Mouse (Mus musculus) fat pad, adult 2 months (tissue): ENCODE measurements at regions not wholly inside any gene's neighbourhood (a gene's known extent, or its start where the extent isn't known, plus 50 kb on each side); places are given as distances from the start of the nearest gene placed in this dataset.
A peak's percentile ranks its signal among the peaks of the same experiment; 100 is the strongest.

Experiments used
- DNase-seq: peaks from one replicate; pipeline ENCODE4 v3.0.0-alpha.2; 2011; ENCODE audit warnings: low read depth, low spot score; ENCODE audit errors: extremely low read depth

DNA sequence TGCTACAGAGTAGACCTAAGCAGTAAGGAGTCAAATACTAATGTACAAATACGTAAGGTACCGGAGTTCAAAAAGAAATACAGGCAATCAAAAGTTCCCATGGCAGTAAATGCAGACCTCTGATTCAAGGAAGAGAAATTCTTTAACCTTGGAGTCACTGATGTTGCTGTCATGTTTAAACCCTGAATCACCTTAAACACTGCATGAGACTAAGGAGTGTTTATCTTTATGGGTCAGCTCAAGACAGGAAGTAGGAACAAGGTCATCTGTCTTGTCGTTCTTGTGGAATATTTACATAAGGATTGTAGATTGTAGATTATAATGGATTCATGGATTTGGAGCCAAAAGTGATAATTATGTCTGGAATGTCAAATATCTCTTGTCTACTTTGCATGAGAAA is 1708.7 kb upstream of the Slc10a2 start:
- DNase-seq, result no peak

GRCm38 (mm10) chr8:6807116-6807515 is 1702.0 kb upstream of the Slc10a2 start:
- no peak for DNase-seq

- no peak for DNase-seq
Measured at GRCm38 (mm10) chr8:6803199-6803598, 1698.0 kb upstream of the Slc10a2 start.

DNA sequence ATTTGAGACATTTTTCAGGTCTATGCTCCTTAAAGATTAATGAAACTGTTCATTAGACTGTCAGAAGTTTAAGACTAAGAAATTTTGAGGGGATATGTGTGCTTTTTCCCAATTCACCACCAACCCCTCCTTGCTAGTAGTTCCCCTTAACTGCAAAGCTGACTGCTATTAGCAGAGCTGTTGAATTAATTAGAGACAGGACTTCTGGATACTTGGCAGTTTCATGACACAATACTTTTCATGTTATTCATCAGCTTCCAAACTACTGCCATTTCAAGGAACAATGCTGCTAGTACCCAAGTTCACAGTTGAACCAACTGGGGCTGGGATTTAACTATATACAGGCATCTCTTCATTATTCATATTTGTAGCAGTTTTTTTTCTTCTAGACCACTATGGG is 1695.9 kb upstream of the Slc10a2 start:
- no peak for DNase-seq

DNA sequence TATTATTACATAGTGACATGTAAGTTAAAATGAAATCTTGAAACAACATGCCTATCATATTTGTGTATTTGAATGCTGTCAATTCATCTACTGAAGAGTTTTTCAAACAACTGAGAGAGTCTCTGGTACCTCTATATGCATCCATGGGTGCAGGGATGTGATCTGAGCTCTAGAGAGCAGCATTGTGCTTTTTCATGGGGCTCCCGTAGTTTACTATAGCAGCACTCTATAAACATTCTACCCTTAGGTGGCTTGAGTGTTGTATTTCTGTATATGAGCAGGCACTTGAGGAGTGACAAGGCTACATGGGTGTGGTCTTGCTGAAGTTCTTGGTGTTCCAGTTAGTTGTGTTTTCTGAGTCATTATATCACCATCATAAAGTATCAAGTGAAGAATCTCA is 1683.9 kb upstream of the Slc10a2 start:
- DNase-seq, result no peak

DNA sequence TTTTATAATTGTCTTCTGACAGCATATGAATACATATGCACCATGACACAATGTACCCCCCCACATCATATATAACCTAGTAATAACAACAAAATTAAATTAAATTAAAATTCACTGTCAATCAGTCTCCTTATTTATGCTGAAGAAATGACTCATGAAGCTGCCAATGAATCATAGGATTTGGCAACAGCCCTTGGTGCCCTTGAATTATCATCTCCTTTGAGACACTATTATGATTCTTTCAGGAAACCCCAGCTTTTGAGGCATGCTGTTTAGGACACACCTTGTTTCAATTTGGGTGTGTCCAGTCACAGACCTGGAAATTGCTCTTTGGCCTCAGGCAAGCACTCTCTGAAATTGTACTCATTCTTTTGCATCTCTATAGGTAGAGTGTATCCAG is 1675.8 kb upstream of the Slc10a2 start:
- no peak for DNase-seq

GRCm38 (mm10) chr8:6775103-6775502 is 1670.0 kb upstream of the Slc10a2 start:
- no peak for DNase-seq

DNA sequence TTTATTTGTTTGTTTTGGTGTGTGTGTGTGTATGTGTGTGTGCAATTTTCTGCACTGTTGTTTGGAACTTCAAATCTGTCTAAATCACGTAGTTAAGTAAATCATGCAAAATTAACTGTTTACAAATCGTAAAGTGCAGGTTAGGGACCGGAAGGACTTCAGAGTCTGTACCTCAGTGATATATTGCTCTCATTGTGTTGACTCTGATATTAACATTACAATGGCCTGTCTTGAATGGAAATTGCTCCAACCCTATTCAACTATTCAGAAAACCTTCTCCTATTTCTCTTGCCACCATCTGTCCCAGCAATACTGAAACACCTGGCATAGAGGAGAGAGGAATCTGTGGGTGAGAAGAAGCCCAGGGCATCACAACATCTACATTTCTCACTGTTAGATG is 1624.4 kb upstream of the Slc10a2 start:
- no peak for DNase-seq

GRCm38 (mm10) chr8:6708886-6709449 is 1603.8 kb upstream of the Slc10a2 start:
- DNase-seq, result no peak

DNA sequence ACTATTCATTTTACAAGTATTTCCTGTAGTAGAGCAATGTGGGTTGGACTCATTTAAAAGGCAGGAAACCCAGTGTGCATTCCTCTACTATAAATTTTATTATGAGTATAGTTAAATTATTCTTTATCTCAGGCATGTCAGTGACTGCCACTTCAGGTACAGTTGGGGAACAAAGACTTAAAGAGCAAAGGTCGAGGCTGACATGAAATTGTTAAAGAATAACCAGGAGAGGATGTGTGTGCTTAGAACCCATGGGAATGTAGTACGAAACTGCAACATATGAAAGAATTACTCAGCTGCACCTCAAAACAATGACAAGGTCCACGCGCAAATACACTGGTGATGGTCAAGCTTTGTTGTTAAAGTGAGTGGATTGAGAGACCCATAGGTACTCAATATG is 1583.4 kb upstream of the Slc10a2 start:
- DNase-seq, result no peak

DNA sequence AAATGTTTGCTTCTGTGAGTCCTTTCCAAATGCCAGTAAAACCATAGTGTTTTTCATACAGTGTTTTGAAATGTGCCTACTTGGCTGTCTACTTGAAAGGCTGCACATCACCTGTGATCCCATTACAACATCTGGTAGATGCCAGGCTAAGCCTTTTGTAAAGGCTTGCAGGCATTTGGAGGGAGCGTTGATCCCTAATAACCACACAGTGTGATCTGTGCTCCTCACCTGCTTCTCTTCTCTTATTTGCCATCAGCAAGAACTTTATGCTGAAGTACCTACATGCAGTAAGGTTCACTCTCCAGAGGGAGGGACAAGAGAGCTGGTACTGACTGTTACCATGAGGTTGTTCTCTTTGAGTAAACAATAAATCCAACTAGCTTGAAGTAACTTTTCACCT is 1553.7 kb upstream of the Slc10a2 start:
- DNase-seq, result peak; percentile 99

DNA sequence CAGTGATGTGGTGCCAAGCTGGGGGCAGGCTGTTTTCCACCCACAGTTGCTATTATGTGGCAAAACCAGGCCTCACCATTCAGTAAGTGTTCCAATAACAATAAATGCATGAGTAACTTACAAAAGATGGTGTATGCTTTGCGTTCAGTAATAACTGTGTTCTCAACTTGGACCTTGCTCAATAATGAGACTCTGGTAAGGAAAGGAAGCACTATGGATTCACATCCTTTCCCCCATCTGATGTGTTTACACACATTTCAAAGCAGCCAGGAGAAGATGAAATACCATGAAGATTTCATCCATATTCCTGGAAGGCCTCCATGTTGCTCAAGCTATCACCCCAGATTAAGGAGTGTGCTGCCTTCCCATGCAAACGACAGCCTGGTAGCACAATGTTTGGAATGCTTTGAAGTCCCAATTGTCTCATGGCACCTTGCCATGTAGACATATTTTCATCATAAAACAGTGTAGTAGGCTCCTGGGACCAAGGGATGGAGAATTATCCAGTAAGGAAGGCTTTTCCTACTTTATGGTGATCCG is 1552.4 kb upstream of the Slc10a2 start:
- peak; percentile 98 for DNase-seq

DNA sequence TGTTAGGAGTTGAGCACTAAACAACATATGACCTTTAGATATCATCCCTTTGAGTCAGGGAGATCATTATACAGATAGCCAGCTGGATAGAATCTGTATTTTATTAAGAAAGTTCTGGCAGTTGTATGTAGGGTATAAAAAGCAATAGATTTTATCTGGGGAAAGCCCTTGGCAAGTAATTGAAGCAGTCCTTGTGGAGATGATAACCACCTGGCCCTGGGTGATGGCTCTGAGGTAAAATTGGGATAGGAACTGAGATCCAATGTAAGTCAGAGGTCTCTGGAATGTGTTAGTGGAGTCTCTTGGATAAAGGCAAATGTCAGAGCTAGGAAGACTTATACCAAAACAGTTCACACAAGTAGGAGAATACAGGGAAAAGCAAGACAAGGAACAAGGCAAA is 1547.0 kb upstream of the Slc10a2 start:
- DNase-seq, result peak; percentile 90

DNA sequence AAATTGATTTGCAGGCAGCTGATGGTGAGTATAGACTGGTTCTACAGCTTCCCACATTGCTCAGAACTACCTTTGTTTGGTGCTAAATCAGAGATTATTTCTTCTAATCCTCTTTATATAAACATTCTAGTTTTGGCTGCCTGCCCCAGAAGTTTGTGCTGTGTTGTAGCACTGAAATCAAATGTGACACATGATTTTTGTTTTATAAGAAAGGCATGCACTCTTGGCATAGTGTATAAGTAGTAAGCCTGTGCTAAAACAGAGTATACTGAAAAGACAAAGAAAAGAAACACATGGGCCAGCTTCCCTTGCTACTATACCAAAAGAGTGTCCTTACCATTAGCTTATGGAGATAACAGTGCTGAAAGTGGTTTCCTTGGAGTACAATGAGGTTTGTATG is 1542.9 kb upstream of the Slc10a2 start:
- no peak for DNase-seq

DNA sequence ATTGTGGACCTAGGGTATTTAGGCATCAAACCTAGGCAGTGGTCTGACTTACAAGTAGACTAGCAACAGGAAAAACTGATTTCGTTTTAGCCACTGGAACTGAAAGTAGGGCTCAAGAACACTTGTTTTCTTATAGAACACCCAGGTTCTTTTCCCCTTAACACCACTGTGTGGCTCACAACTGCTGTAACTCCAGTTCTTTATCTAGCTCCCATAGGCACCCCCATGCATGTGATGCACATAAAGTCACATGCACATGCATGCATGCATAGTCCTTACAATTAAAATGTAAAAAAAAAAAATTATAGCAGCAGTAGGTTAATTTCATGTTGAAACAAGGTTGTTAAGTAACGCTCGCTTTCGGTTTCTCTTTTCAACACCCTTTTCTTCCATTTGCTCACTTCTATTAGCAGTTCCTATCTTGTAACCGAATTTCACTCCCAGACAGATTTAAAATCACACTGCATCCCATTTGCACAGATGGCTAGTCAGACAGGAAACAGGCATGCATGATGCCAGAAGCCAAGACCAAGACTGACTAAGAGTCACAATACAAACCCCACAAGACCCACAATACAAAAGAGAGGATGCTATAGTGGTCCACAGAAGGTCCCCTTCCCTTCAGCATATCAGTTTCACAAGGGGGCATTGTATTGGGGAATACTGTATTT is 1540.3 kb upstream of the Slc10a2 start:
- no peak for DNase-seq

DNA sequence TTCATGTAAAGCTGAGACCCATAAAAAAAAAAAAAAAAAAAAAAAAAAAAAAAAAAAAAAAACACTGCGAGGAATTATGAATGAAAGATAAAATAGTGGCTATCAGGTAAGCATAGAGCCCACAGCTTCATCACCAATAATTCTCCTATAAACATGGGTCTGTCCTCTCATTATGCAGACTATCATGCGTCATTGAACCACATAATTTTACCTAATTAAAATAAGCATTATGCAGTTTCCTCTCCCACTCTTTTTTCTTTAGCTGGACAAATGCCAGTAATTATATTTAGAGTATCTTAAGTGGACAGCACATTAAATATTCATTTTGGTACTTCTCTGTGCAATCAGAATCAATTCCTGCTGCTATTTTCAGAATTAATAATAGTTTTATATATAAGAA is 1539.2 kb upstream of the Slc10a2 start:
- DNase-seq, result no peak

- DNase-seq, result no peak
Measured at GRCm38 (mm10) chr8:6627009-6627557, 1521.9 kb upstream of the Slc10a2 start.

DNA sequence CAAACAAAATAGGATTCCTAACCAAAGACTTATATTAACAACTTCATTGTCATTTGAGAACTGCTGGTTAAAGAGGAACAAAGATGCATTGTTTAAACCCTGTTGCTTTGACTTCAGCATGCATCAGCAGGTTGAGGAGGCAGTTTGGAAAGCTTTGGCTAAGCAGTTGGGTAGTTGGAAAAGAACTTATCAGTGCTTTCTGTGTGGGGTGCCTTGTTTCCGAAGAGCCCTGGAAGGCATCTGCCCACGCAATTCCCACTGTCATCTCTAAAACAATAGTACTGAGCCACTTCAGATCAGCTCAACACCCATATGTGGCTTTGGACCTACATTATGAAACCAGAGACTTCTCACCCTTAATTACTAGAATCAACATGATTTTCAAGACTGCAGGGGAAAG is 1503.7 kb upstream of the Slc10a2 start:
- peak; percentile 100 for DNase-seq

- DNase-seq, result no peak
Measured at GRCm38 (mm10) chr8:6606854-6607535, 1501.8 kb upstream of the Slc10a2 start.

DNA sequence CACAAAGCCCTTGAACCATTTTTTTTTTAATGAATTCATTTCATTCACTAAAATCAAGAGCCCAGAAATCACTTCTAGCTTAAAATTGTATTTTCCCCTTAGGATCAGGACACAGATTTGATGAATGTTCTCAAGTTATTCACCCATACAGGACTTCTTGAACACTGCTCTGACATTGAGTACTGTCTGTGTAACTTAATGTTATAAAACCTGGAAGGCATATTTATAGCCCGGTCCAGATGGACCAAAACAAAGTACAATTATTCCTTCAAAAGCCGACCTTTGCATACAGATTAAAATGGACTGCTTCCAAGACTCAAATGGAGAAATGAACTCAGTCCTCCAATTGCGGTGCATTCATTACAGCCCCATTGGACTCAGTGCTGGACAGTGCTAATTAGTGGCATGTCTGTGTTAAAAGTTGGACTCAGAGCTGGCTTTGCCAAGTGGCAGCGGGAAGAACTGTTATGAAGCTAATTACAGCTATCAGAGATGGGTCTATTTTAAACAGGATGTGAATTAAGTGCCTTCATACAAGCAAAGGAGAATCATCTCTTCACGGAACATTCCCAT is 1499.2 kb upstream of the Slc10a2 start:
- no peak for DNase-seq

DNA sequence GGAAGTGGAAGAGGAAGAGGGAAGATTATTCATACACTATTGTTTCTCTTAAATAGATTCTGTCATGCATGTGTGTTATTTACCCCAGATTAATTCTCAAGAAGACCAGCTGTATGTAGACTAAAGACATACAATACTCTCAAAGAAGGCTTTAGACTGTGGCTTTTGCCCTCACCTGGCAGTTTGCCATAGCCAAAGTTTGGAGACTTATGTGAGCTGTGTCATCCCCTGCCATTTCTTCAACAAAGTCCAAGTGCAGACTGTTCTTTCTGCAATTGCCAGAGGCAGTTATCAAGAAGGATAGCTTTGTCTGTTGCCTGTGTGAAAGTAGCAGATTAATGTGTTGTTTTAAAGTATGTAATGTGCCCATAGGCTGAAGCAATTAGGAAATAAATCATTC is 1485.0 kb upstream of the Slc10a2 start:
- peak; percentile 100 for DNase-seq
